Mouse (Mus musculus): ENCODE data around the gene Zfp457. TPM values are rescaled to one million over a fixed set of nuclear protein-coding genes. Genes with fewer than 3 reads are reported as not detected.

Gene Zfp457
- 0.49 and 0.53 TPM in 2 replicates for polyA plus RNA-seq (2015; fragmentation: Nextera tagmentation; extraction: Ambion mirVana)

GRCm38 (mm10) chr13:67305822-67306672, at the start of gene Zfp457:
Gene Zfp457, minus strand, starts transcription at chr13:67306485.

GRCm38 (mm10) chr13:67332019-67332724, 25.9 kb upstream of the Zfp457 start, which contains the start of gene Zfp595:
Gene Zfp595, minus strand, starts transcription at chr13:67332570.

GRCm38 (mm10) chr13:67278314-67278713, 28.0 kb downstream of the Zfp457 start, which contains the start of gene Zfp458:
Gene Zfp458, minus strand, starts transcription at chr13:67278466.

Other genes starting within 250 kb of the Zfp457 start
- 0.94 and 1.3 TPM in 2 replicates for gene Zfp712, start 245.3 kb downstream of the Zfp457 start, polyA plus RNA-seq (2015; fragmentation: Nextera tagmentation; extraction: Ambion mirVana)
- 1.6 and 1.8 TPM in 2 replicates for gene Zfp708, start 208.5 kb downstream of the Zfp457 start, polyA plus RNA-seq (2015; fragmentation: Nextera tagmentation; extraction: Ambion mirVana)
- 1.3 and 1.5 TPM in 2 replicates for gene Gm28557, start 197.9 kb downstream of the Zfp457 start, polyA plus RNA-seq (2015; fragmentation: Nextera tagmentation; extraction: Ambion mirVana)
- 0.10 and 0.18 TPM in 2 replicates for gene Rslcan18, start 190.2 kb downstream of the Zfp457 start, polyA plus RNA-seq (2015; fragmentation: Nextera tagmentation; extraction: Ambion mirVana)
- gene Zfp759, start 184.8 kb downstream of the Zfp457 start, polyA plus RNA-seq (2015; fragmentation: Nextera tagmentation; extraction: Ambion mirVana) = 0.47 and 0.56 TPM in 2 replicates
- 1.9 and 3.0 TPM in 2 replicates for gene Rsl1, start 133.3 kb downstream of the Zfp457 start, polyA plus RNA-seq (2015; fragmentation: Nextera tagmentation; extraction: Ambion mirVana)
- 0.48 and 0.76 TPM in 2 replicates for gene Zfp455, start 112.0 kb downstream of the Zfp457 start, polyA plus RNA-seq (2015; fragmentation: Nextera tagmentation; extraction: Ambion mirVana)
- gene Zfp458, start 28.0 kb downstream of the Zfp457 start, polyA plus RNA-seq (2015; fragmentation: Nextera tagmentation; extraction: Ambion mirVana) = 0.95 and 1.1 TPM in 2 replicates
- gene Zfp595, start 26.1 kb upstream of the Zfp457 start, polyA plus RNA-seq (2015; fragmentation: Nextera tagmentation; extraction: Ambion mirVana) = 1.3 TPM in 2 replicates
- 0.25 TPM in 1 of 2 replicates, not detected in the other for gene Gm28044, start 54.1 kb upstream of the Zfp457 start, polyA plus RNA-seq (2015; fragmentation: Nextera tagmentation; extraction: Ambion mirVana)
- 0.78 and 0.92 TPM in 2 replicates for gene Zfp953, start 54.1 kb upstream of the Zfp457 start, polyA plus RNA-seq (2015; fragmentation: Nextera tagmentation; extraction: Ambion mirVana)
- 0.24 and 0.38 TPM in 2 replicates for gene Gm28041, start 69.2 kb upstream of the Zfp457 start, polyA plus RNA-seq (2015; fragmentation: Nextera tagmentation; extraction: Ambion mirVana)
- gene Zfp456, start 69.3 kb upstream of the Zfp457 start, polyA plus RNA-seq (2015; fragmentation: Nextera tagmentation; extraction: Ambion mirVana) = 0.79 and 1.2 TPM in 2 replicates
- 2.1 and 2.4 TPM in 2 replicates for gene Zfp429, start 93.3 kb upstream of the Zfp457 start, polyA plus RNA-seq (2015; fragmentation: Nextera tagmentation; extraction: Ambion mirVana)
- gene Zfp459, start 114.9 kb upstream of the Zfp457 start, polyA plus RNA-seq (2015; fragmentation: Nextera tagmentation; extraction: Ambion mirVana) = 0.41 and 0.76 TPM in 2 replicates
- 5.7 and 7.4 TPM in 2 replicates for gene Zfp874a, start 145.1 kb upstream of the Zfp457 start, polyA plus RNA-seq (2015; fragmentation: Nextera tagmentation; extraction: Ambion mirVana)
- 3.1 and 3.8 TPM in 2 replicates for gene Zfp874b, start 177.8 kb upstream of the Zfp457 start, polyA plus RNA-seq (2015; fragmentation: Nextera tagmentation; extraction: Ambion mirVana)
- gene Zfp58, start 194.1 kb upstream of the Zfp457 start, polyA plus RNA-seq (2015; fragmentation: Nextera tagmentation; extraction: Ambion mirVana) = 3.3 and 3.8 TPM in 2 replicates
- not detected in 2 replicates for gene Gm26965, start 219.7 kb upstream of the Zfp457 start, polyA plus RNA-seq (2015; fragmentation: Nextera tagmentation; extraction: Ambion mirVana)
- 14.5 and 17.2 TPM in 2 replicates for gene Zfp87, start 219.7 kb upstream of the Zfp457 start, polyA plus RNA-seq (2015; fragmentation: Nextera tagmentation; extraction: Ambion mirVana)
- 3.8 and 3.9 TPM in 2 replicates for gene Zfp748, start 247.3 kb upstream of the Zfp457 start, polyA plus RNA-seq (2015; fragmentation: Nextera tagmentation; extraction: Ambion mirVana)